Mouse (Mus musculus) CD8-positive naive resting alpha-beta T cell, adult 2 months (primary cell): ENCODE data around the gene Hist1h2be.
A peak's percentile ranks its signal among the peaks of the same experiment; 100 is the strongest.

Experiments
- DNase-seq, 2 experiments: peaks; one replicate each; pipeline ENCODE4 v3.0.0; 2022; ENCODE audit warnings: low read depth in 2 of 2, low spot score in 2 of 2

The Hist1h2be gene

DNA sequence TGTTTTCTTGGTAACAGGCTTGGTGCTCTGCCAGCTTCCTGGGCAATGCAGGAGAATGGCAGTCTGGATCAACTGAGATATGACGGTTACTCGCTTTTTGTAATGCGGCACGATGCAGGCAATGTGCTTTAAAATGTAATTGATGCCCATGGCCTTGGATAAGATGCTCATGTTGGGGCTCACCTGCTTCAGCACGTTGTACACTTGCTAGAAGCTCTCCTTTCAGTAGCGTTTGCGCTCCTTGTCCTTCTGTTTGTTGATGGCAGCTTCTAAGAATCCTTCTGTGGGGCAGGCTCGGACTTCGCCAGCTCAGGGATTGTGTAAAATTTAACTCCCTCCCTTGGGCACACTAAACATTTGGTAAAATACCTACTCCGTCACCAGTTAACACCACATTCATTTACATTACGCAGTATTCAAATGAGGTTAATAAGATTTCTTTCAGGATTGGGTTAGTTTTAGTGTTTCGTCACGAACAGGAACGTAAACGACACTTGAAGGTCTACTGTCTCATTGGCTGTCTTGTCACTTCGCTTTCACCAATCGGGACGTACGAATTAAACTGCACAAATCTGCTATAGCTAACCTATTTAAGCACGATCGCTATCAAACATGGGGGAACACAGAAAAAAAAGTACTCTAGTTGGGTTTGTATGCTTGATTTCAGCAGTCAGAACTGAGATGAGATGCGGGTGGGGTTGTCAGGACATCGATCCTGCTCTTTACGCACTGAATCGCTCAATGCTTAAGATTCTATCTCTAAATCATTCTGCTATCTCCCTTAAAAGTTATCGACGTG lies at the start of gene Hist1h2be:
Gene Hist1h2be, minus strand, starts transcription at position 392 of the 799 bp plus-strand sequence.
- peak; percentile 48 to 60 for DNase-seq

DNA sequence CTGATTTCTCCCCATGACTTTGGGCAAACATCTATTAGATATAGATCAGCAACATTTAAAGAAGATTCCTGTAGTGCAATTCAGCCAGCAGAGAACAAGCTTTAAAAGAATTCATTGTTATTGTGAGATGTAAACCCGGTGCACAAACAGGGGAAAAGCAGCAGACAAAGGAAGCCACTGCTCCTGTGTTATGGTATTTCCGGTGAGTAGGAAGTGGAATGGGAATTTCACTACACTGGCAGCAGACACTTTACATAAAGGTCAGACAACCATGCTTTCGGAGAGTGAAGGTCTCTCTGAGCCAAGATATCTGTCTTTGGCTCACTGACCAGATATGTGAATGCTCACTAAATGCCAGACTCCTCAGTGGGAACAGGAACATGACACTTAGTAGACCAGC lies 41.6 kb upstream of the Hist1h2be start:
- DNase-seq: no peak

DNA sequence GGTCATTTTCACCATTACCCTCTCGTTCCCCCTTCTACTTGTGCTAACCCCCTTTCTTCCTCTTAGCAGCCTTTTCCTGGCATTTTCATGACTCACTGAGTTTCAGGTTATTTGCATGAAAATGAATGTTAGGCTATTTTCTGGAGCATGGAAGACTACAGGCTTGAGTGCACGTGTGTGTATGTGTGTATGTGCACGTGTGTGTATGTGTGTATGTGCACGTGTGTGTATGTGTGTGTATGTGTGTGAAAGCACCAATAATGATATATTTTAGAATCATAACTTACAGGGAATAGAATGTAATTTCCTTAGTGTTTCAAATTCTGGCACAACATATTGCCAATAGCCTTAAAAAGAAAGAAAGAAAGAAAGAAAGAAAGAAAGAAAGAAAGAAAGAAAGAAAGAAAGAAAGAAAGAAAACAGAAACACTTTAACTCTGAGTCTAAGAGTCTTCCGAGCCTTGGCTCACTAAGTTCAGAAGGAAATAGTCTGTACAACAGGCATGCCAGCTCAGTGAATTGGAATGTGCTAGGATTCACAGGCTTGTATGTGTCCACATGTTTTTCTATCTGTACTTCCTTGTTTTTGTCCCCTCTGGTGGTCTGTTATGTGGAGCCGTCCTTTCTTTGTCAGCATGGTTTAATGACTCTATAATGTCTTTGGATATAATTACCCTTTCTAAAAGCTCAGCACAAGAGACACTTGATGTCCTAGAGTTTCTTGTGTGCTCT lies 38.9 kb upstream of the Hist1h2be start:
- DNase-seq: no peak

DNA sequence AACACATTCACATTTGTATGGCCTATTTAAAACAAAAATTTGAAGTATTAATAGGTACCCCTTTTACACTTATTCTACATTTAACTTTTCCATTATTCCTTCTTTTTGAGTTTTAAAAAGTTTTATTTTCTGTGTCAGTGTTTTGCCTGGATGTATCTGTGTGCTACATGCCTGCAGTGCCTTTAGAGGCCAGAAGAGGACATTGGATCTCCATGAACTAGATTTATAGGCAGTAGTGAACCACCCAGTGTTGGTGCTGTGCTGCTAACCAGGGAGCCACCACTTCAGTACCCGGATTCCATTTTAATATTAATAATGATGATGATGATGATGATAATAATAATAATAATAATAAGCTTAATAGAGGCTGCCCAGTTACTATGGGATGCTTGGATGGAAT lies 9.7 kb upstream of the Hist1h2be start:
- DNase-seq: peak in 1 of 2 experiments; percentile 7

DNA sequence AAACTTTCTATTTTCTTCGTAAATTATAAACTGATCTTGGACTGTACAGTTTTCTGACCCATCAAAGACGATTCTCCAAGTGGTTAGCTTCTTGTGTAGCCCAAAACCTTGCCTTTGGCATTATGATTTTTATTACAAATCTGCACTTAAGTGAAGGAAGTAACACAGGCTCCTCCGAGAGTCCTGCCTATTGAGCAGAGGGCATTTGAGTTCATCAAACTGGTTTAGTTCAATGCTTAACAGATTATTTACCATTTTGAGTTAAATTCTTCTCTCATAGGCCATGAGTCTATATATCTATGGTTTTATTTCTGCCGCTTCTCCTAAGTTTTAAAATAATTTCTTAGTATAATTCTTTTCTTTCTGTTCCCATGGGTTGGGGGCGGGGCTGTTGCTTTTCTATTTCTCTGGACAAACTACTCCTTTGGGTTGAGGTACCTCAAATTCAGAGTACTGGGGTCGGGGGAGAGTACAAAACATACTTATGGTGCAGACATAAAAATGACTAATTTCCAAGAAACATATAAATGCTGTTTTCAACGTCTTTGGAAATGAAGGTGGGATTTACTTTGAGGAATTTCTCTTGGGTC lies 2.0 kb upstream of the Hist1h2be start:
- DNase-seq: no peak

DNA sequence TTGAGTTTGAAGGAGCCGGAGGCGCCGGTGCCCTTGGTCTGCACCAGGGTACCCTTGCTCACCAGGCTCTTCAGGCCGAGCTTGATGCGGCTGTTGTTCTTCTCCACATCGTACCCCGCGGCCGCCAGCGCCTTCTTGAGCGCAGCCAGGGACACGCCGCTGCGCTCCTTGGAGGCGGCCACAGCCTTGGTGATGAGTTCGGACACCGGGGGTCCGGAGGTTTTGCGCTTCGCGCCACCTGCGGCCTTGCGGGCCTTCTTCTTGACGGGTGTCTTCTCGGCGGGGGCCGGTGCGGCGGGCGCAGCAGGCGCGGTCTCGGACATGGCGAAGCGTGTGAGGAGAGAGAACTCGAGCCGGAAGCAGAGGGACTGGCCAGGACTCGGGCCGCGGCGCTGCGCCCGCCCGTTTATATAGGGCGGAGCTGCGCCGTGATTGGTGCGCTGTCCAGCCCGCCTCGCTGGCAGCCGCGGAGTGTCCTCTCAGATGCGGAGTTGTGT lies 1.3 kb upstream of the Hist1h2be start, which contains the start of gene Hist1h1e:
Gene Hist1h1e, minus strand, starts transcription at position 384 of the 497 bp plus-strand sequence.
- DNase-seq: peak; percentile 49 to 57

DNA sequence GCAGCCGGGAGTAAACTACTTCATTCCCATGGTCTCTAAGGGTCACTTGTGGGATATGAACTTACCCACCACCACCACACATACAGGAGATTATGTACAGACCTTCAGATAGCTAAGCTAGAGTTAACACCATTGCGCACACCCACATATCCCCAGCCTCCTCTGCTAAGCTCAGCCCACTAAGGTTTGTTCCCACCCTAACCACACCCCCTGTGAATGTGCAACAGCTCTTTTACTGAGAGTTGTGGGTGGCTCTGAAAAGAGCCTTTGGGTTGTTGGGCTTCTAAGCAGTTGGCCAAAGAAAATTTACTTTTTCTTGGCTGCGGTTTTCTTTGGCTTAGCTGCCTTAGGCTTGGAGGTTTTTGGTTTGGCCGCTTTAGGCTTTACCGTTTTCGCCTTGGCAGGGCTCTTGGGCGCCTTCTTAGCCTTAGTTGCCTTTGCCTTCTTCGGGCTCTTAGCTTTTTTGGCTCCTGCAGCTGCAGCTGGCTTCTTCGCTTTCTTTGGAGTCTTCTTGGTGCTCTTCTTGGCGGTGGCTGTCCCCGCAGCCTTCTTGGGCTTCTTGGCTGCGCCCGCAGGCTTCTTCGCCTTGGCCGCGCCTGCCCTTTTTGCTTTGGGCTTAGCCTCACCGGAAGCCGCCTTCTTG lies 729 bp upstream of the Hist1h2be start:
- peak; percentile 57 to 73 for DNase-seq

DNA sequence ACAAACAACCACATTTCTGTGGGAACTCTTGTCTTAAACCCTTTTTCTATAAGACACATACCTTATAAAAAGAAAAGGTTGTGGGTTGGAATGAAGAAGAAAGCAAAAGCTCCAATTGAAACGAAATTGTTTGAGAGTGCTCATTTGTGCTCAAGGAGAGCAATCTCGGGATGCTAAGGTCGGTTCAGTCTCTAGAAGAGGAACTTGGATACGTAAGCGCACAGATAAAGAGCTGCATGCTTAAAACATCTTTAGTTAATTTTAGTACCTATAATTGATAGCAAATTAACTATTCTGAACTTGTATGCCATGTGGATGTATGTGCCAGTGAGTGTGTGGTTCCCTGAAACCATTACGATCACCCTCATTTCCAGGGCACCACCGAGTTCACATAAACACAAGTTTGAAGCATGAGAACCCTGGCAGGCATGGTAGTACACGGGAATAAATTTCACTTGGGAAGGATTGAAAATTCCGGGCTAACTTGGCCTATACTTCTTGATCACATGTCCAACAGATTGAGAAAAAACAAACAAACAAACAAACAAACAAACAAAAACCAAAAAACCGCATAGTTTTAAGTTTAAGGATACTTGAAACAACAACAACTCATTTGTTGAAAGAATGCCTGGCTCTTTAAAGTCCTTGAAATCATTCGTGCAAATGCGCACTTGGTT lies 730 bp downstream of the Hist1h2be start:
- DNase-seq: no peak

DNA sequence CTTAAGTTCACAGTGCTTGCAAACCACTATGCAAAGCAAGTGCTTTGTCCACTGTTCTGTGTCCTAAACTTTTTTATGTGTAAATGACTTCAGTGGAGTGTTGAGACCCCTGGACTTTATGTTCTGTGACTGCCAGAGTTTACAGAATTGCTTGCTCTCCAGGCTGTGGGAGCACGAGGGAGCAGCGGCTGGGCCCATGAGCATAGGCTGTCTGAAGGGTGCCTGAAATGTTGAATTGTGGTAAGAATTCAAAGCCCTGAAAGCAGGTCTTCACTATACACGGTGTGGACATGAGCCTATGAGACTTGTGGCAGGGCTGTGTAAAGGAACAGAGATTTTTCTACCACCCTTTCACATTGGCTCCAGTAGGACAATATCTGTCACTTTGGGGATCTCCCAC lies 9.3 kb downstream of the Hist1h2be start:
- DNase-seq: no peak

DNA sequence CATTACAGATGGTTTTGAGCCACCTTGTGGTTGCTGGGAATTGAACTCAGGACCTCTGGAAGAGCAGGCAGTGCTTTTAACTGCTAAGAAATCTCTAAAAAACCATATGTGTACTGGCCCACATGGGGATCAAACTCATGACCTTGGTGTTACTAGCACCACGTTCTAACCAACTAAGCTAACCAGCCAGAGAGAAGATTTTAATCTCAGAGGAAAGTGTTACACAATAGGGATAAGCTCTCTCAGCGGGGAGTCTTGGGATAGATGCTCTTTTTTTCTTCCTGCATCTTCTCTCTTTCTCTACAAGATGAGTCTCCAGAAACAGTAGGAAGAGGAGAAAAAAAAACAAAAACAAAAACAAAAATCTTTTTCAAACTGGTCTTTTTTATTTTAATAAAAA lies 10.5 kb downstream of the Hist1h2be start:
- no peak for DNase-seq

DNA sequence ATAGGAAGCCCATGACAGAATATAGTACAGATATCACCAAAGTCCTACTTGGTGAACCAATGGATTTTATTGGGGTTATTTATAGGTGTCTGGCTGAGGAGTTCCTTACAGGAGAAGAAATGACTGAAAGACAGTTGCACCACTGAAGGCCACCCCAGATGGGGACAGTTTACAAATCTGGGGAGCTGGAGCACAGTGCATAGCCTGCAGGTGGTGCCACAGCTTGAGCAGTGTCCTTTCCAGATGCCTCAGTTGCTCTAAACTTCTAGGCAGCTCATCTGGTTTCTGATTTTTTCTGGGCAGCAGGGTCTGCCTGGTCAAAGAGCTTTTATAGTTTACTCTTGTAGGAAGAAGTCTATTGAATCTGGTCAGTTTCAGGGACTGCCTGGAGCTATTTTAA lies 11.1 kb downstream of the Hist1h2be start:
- DNase-seq: no peak

DNA sequence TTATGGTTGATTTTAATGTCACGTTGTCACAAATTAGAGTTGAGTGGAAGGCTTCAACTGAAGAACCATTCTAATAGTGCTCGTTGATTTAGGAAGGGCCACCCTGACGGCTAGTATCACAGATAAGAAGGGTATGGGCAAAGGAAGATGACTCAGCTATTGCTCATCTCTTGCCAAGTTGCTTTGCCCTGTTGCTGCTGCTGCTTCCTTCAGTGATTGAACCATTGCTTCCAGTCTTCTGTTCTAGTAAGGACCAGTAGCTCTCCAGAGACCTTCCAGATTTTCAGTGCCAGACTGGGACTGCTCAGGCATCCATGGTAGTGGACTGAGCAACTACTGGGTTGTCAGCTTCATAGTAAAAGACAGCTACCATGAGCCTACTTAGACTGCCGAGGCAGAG lies 11.7 kb downstream of the Hist1h2be start:
- DNase-seq: no peak

DNA sequence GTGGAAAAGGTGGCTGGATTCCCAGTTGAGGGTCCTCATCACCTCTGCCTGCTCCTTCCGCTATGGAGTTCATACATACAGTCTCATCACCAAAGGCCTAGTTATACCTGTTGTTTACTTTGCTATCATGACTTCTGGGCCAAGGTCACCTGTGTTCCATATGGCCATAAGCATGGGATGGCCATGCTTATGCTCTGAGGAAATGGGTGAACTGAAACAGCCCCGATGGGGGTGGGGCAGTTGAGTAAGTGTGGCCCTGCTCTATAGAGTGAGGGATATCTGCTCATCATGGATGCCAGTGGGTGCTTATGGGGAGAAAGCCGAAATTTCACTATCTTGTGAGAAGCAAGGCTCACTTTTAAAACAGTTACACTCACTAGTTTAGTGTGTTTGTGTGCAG lies 15.9 kb downstream of the Hist1h2be start:
- no peak for DNase-seq

DNA sequence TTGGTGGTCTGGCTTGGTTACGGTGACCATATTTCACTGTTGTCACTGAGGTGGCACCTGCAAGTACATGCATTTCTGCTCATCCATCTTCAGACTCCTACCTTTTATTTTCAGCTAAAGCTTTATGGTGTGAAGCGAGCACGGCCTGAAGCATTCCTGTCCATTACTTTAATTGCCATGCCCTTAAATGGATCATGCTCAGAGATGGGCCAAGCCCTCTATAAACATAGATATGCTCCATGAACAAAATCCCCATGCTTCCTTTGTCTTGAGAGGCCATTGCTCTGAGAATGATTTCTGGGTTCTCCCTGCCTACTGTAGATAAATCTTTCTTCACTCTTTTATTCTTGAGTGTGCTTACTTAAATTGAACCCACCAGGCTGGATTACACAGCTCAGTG lies 16.5 kb downstream of the Hist1h2be start:
- no peak for DNase-seq

DNA sequence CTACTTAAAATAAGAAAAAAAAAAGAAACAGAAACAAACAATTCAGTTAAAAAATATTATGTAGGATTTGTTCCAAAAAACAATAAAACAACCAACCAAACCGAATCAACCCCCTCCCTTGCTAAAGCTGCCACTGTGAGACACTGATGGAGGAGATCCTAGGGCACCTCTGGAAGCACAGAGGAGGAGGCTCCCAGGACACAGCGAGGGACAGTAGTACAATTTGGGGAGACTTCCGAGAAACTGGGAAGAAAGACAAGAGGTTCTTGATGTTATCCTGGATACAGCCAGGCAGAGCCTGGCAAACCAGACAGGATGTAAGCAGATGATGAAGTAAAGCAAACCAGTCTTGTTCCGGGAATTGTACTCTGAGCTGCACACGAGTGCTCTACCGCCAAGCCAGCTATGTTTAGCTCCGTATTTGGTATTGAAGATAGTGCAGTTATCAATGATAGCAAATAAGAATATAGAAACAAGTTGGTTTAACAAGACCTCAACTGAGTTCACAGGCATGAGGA lies 17.7 kb downstream of the Hist1h2be start:
- DNase-seq: no peak

DNA sequence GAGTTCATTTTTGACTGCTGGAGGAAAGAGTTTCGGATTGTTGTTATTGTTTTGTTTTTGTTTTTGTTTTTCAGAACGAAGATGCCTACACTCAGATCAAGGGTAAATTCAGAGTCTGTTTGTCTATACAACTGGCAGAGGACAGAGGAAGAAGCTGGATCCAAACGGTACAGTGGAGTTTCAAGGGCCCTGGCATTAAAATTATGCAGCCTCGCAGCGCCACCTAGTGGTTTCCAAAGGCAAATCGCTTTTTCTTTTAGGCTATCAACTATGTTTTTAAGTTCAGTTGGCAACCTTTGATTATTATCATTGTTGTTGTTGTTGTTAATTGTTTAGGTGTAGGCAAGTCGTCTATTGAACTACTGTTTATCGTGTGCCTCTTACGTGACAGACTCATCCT lies 23.0 kb downstream of the Hist1h2be start:
- DNase-seq: peak; percentile 72 to 83

DNA sequence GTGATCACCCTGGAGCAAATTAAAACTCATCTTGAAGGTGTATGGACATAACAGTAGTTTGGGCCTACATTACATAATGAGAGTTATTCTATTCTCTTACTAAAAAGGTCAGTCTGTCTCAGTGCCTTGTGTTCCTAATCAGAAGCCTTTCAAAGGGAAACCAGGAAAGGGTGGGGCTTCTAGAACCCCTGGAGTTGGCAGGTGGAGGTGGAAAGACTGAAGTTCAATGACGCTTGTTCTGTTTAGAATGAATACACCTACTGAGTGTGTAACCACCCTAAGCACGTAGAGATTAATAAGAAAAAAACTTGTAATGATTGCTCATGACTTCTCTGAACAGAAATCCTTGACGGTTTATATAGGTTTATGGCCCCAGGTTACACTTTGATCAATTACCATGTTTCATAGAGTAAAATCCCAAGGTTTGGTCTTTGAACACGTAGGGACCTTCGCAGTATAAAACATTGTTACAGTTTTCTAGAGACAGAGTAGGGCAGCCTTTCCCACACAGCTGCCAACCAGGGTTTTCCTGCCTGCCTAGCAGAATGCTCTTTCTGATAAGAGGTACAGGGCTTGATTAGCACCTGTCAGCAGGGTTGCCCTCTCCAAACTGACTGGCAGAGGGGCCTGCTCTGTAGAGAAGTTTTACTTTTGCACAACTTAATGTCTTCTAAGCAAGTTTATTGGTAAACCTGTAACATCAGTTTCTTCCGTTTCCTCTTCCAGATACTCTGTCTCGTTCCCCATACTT lies 25.1 kb downstream of the Hist1h2be start:
- no peak for DNase-seq

DNA sequence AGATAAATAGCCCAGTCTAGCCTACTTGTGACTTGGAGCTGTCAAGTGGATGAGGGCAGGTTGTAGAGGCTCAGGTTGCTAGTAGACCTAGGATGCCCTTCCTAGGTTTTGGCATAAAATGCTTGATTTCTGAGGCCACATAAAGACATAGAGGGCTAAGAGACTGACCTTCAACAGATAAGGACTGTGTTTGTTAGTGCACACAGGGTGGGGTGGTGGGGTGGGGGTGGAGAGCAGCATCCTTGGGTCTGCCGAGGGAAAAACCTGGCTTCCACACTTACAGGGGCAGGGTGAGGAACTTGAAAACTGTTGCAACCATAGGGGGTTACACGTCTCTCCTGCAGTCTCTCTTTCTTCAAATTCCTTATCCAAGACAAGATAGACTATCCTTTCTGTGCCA lies 25.7 kb downstream of the Hist1h2be start:
- DNase-seq: no peak

DNA sequence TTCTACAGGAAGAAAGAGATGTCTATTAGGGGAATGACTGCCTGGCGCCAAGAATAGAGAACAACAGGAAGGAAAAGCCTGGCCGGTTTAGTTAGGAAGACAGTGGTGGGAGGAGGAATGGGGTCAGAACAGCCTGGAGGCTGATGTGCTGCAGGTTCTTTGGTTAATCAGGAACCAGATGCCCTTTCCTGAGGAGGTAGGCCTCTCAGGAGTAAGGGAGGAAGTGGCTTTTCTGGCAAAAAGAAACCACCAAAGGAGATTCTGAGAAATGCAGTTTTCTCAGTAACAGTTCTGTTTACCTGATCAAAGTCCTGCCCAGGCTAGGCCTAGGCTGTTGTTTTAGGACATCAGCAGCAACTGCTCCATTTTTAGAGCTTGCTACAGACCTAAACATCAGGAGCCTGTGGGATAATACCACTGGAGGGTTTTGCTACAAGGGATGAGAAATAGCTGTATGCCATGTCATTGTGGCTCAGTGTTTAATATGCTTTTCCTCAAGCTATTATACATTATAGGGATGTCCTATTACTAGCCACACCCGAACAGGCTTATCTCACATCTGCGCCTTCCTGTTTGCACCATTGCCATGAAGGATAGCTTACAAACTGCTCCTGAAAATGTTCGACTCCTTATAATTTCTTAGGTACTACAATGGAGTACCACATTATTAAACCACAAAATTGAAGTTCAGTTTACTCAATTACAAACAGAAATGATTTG lies 27.7 kb downstream of the Hist1h2be start:
- DNase-seq: no peak
